Mouse (Mus musculus) liver, embryonic 13.5 days (tissue): ENCODE measurements around the gene Podn. TPM values are rescaled to one million over a fixed set of nuclear protein-coding genes. Genes with fewer than 3 reads are reported as not detected.

Experiments
- ATAC-seq: fragments of 200-750 bp; cut with Nextera tagmentation; 2 replicates; pipeline ENCODE4 v1.8.0; 2017; ENCODE audit warnings: low read depth, mild to moderate bottlenecking, moderate number of reproducible peaks, moderate library complexity
- DNase-seq: peaks from one replicate; pipeline ENCODE4 v3.0.0; 2022
- H3K27ac ChIP-seq: fragments of 300-500 bp; sonication (generic); 2 replicates; pipeline ENCODE4 v1.5.1; 2015; ENCODE audit warnings: moderate library complexity, mild to moderate bottlenecking, inconsistent platforms
- H3K27me3 ChIP-seq: fragments of 300-500 bp; sonication (generic); 2 replicates; pipeline ENCODE4 v1.6.1; 2015; ENCODE audit warnings: mild to moderate bottlenecking, inconsistent platforms
- H3K36me3 ChIP-seq: fragments of 300-500 bp; sonication (generic); 2 replicates; pipeline ENCODE4 v1.6.1; 2015; ENCODE audit warnings: mild to moderate bottlenecking, inconsistent platforms
- H3K4me1 ChIP-seq: fragments of 300-500 bp; sonication (generic); replicated peaks from 2 replicates; pipeline ENCODE4 v1.6.1; 2015; ENCODE audit warnings: inconsistent platforms
- H3K4me2 ChIP-seq: fragments of 300-500 bp; sonication (generic); 2 replicates; pipeline ENCODE4 v1.6.1; 2015; ENCODE audit warnings: inconsistent platforms, mild to moderate bottlenecking, moderate library complexity
- H3K4me3 ChIP-seq: fragments of 300-500 bp; sonication (generic); replicated peaks from 2 replicates; pipeline ENCODE4 v1.5.1; 2015; ENCODE audit warnings: mild to moderate bottlenecking, inconsistent platforms
- H3K9ac ChIP-seq: fragments of 300-500 bp; sonication (generic); 2 replicates; pipeline ENCODE4 v1.6.1; 2015; ENCODE audit warnings: mild to moderate bottlenecking, inconsistent platforms
- H3K9me3 ChIP-seq: fragments of 300-500 bp; sonication (generic); replicated peaks from 2 replicates; pipeline ENCODE4 v1.6.1; 2016; ENCODE audit warnings: inconsistent platforms
- WGBS: fragments of 180-500 bp; shearing (Covaris S2); methylation state at CpG from one replicate; pipeline ENCODE4 v1.1.7; 2015; ENCODE audit not compliant: insufficient replicate concordance; 5-methylcytosine and 5-hydroxymethylcytosine counted together
- polyA plus RNA-seq: library from polyadenylated mRNA; unstranded; fragments of >200 nt; fragmentation: Nextera tagmentation; extraction: Ambion mirVana; gene quantifications from 2 replicates; pipeline ENCODE4 v1.2.1, GENCODE M21; 2015

Podn gene
- polyA plus RNA-seq, 1 experiment from 2014 or later = 0.28 TPM

- peaks cover 15% of the 10 kb centered on the region; the same call in 1 of the 2 replicates for H3K27me3 ChIP-seq
- no peak overlapping the region for H3K9ac ChIP-seq
- H3K4me1 ChIP-seq = no peaks in the 10 kb centered on the region
- H3K4me2 ChIP-seq = no peak overlapping the region
- H3K9me3 ChIP-seq = no peaks in the 10 kb centered on the region
- H3K27ac ChIP-seq = no peak overlapping the region
- DNase-seq (no peak), ATAC-seq (no peak)
- no peaks in the 10 kb centered on the region for H3K36me3 ChIP-seq
- H3K4me3 ChIP-seq = no peak overlapping the region
- WGBS = 53% methylated on average over 6 of the region's 6 CpGs
These were observed 100.5 kb downstream of the Podn start for GRCm38 (mm10) chr4:107995727-107996126.

DNA sequence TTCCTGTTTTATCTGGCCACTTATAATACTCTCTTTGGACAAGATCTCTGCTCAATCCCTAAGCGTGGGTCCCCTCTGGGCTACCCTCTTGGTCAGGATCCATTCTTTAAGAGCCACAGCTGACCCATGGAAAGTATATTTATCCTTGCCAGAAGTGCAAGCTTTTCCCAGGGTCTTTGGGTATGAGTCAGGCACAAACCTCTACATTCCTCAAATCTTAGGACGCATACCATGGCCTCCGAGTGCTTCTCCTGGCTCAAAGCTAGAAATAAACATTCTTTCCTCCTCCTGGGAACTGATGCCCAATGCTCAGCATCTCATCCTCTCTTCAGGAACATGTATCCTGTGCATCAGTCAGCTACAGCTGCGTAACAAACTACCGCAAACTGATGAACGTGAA, 101.2 kb downstream of the Podn start:
- ATAC-seq (no peak), DNase-seq (no peak)
- H3K27me3 ChIP-seq = peaks cover 20% of the 10 kb centered on the region; the same call in 1 of the 2 replicates
- no peak overlapping the region for H3K4me3 ChIP-seq
- H3K27ac ChIP-seq = no peak overlapping the region
- 82% methylated on average over 6 of the region's 6 CpGs for WGBS
- H3K4me1 ChIP-seq = no peaks in the 10 kb centered on the region
- H3K9ac ChIP-seq = no peak overlapping the region
- H3K36me3 ChIP-seq = no peaks in the 10 kb centered on the region
- no peak overlapping the region for H3K4me2 ChIP-seq
- H3K9me3 ChIP-seq = no peaks in the 10 kb centered on the region

GRCm38 (mm10) chr4:107991879-107992278, 104.4 kb downstream of the Podn start:
- Histone ChIP-seq H3K27ac (no peak overlapping the region), H3K9ac (no peak overlapping the region), H3K4me3 (no peak overlapping the region), H3K4me1 (no peaks in the 10 kb centered on the region), H3K27me3 (peaks cover 27% of the 10 kb centered on the region), H3K36me3 (no peaks in the 10 kb centered on the region), H3K4me2 (no peak overlapping the region), H3K9me3 (no peaks in the 10 kb centered on the region)
- no peak for ATAC-seq
- no peak for DNase-seq
- WGBS = 37% methylated on average over 6 of the region's 6 CpGs

DNA sequence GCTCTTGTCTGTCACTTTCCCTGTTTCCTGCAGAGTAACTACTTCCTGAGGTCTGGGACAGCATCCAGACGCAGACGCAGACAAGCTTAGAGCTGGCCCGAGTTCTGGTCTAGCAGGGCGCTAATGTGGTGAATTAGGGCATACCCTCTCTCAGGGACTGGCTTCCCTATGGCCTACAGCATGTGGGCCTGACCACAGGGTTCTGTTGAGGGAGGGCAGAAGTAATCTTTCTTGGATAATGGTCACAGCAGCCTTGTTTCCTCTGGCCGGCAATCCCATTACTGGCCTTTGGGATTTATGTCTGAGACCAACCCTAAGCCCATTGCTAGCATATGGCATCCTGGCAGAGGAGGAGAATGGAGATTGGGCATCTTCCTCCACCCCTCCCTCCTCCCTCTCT, 105.4 kb downstream of the Podn start:
- DNase-seq (no peak), ATAC-seq (no peak)
- Histone ChIP-seq H3K36me3 (no peaks in the 10 kb centered on the region), H3K4me3 (no peak overlapping the region), H3K9me3 (no peaks in the 10 kb centered on the region), H3K9ac (no peak overlapping the region), H3K4me2 (no peak overlapping the region), H3K27me3 (peaks cover 27% of the 10 kb centered on the region), H3K4me1 (no peaks in the 10 kb centered on the region), H3K27ac (no peak overlapping the region)
- 39% methylated on average over 5 of the region's 5 CpGs for WGBS

- no peak for ATAC-seq
- 11% methylated on average over 8 of the region's 8 CpGs for WGBS
- DNase-seq = no peak
- Histone ChIP-seq H3K9ac (no peak overlapping the region), H3K4me3 (no peak overlapping the region), H3K4me1 (no peaks in the 10 kb centered on the region), H3K4me2 (no peak overlapping the region), H3K27me3 (peaks cover 27% of the 10 kb centered on the region), H3K9me3 (no peaks in the 10 kb centered on the region), H3K27ac (no peak overlapping the region), H3K36me3 (no peaks in the 10 kb centered on the region)
These were observed 107.3 kb downstream of the Podn start for GRCm38 (mm10) chr4:107988931-107989330.

DNA sequence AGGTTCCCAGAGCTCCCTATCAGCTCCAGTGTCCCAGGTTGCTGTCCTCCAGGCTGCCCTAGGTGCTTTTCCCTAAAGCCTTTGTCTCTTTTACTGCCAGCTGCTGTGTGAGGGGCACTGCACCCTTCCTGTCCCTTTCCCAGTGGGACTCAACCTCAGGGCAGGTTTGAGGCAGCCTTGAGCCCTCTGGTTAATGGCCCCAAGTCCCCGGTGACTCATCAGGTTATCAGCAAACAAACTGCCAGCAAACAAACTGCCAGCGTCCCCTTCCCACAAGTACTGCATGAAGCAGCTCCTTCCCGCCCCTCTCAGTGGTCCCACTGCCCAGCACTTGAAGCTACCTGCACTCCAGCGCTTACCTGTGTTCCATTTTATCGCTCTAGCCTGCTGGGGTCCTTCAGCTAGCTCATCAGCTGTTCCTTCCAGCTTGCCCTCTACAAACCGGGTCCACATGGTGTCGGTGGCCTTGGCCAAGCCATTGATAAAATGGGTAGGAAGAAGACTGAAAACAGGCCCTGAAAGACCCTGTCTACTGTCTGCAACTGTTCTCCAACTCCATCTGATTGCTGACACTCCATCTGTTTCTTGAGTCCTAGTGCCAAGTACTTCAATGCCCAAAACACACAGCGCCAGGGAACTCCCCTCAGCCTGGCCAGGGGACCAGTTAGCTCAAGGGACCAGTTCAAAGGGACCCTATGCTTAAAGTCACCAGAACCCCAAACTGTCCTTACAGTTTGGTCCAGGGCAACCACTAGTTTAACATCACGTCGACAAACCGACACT, 109.7 kb downstream of the Podn start:
- WGBS = 62% methylated on average over 11 of the region's 11 CpGs
- Histone ChIP-seq H3K9me3 (no peaks in the 10 kb centered on the region), H3K9ac (no peak overlapping the region), H3K4me1 (no peaks in the 10 kb centered on the region), H3K27ac (no peak overlapping the region), H3K27me3 (peaks cover 20% of the 10 kb centered on the region), H3K4me2 (no peak overlapping the region), H3K4me3 (no peak overlapping the region), H3K36me3 (no peaks in the 10 kb centered on the region)
- no peak for DNase-seq
- no peak for ATAC-seq

DNA sequence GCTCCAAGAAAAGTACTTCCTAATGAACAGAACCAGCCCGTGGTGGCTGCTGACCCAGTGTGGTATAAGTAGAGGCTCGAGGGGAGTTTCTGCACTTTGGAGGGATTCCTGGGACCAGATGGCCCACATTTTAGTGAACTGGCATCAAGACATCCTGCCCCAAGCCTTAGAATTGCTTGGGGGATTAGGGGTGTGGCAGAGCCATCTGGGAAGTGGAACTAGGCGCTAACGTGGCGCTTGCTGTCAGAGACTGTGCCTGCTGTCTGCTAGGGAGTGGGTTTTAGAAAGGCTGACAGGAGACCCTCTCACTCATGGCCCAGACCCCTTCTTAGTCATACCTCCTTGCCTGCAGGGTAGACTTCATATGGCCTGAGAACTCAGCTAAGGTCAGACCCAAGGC, 110.4 kb downstream of the Podn start:
- no peak overlapping the region for H3K9ac ChIP-seq
- H3K4me3 ChIP-seq = no peak overlapping the region
- ATAC-seq (no peak), DNase-seq (no peak)
- peaks cover 12% of the 10 kb centered on the region for H3K27me3 ChIP-seq
- no peak overlapping the region for H3K4me2 ChIP-seq
- H3K27ac ChIP-seq = no peak overlapping the region
- WGBS = 64% methylated on average over 5 of the region's 5 CpGs
- no peaks in the 10 kb centered on the region for H3K36me3 ChIP-seq
- H3K4me1 ChIP-seq = no peaks in the 10 kb centered on the region; the same call in 1 of the 2 replicates
- no peaks in the 10 kb centered on the region for H3K9me3 ChIP-seq

DNA sequence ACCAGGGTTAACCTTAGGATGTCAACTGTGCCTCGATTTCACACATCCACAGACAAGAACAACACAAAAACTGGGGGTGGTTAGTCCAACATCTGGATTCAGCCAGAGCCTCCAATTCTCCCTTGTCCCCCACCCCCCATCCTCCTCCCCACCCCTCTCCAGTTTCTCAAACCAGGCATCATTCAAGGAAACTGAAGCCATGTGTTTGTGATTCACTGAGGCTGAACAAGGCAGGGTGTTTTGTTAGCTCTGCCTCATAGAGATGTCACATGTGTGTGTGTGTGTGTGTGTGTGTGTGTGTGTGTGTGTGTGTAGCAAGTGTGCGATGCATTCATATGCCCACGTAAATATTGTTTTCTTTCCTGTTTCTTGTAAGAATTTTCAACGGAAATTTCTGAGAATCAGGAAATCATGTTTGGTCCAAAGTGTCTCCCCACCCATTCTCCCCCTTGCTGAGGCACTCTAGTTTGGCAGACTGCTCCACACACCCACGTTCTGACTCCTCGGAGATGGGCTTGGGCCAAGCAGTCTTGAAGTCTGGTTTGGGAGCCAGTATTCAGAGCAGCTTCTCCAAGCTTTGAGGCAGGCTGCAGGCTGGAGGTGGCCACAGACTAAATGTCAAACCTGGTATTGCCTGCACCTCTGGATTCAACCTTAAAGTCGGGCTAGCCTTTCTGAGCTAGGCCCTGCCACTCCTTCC, 111.8 kb downstream of the Podn start:
- no peak overlapping the region for H3K27ac ChIP-seq
- no peaks in the 10 kb centered on the region for H3K9me3 ChIP-seq
- ATAC-seq (no peak), DNase-seq (no peak)
- WGBS = 63% methylated on average over 7 of the region's 7 CpGs
- H3K4me1 ChIP-seq = no peaks in the 10 kb centered on the region; the same call in 1 of the 2 replicates
- no peak overlapping the region for H3K4me2 ChIP-seq
- H3K27me3 ChIP-seq = peaks cover 7% of the 10 kb centered on the region; the same call in 1 of the 2 replicates
- no peak overlapping the region for H3K9ac ChIP-seq
- no peaks in the 10 kb centered on the region for H3K36me3 ChIP-seq
- H3K4me3 ChIP-seq = no peak overlapping the region

DNA sequence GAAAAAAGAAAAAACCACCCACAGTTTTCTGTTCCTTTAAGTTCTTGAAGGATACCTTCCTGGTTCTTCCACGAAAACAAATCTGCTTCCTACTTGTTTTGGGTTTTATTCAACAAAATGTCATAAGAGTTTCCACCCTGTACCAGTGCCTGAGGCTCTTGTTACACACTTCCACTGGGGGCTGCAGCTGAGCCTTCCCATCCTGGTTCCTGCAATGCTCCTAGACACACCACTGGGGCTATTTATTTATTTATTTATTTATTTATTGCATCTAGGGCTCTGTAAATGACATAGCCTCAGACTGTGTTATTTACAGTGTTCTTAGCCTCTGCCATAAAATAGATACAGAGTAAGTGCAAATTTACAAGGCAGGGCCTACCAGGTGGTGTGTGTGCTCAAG, 112.5 kb downstream of the Podn start:
- Histone ChIP-seq H3K4me2 (no peak overlapping the region), H3K4me1 (no peaks in the 10 kb centered on the region; the same call in 1 of the 2 replicates), H3K9me3 (no peaks in the 10 kb centered on the region), H3K27me3 (0 out of 2 replicates have a peak, but pooled peaks cover under 1% of the 10 kb centered on the region), H3K36me3 (no peaks in the 10 kb centered on the region), H3K4me3 (no peak overlapping the region), H3K27ac (no peak overlapping the region), H3K9ac (no peak overlapping the region)
- ATAC-seq (no peak), DNase-seq (no peak)
- 68% methylated on average over 1 of the region's 1 CpGs for WGBS

- H3K4me2 ChIP-seq = no peak overlapping the region
- H3K27me3 ChIP-seq = no peaks in the 10 kb centered on the region
- no peak for DNase-seq
- H3K27ac ChIP-seq = no peak overlapping the region
- H3K4me1 ChIP-seq = no peaks in the 10 kb centered on the region; the same call in 1 of the 2 replicates
- 64% methylated on average over 6 of the region's 6 CpGs for WGBS
- H3K9ac ChIP-seq = no peak overlapping the region
- no peaks in the 10 kb centered on the region for H3K36me3 ChIP-seq
- H3K4me3 ChIP-seq = no peak overlapping the region
- H3K9me3 ChIP-seq = no peaks in the 10 kb centered on the region
- no peak for ATAC-seq
These were observed 116.1 kb downstream of the Podn start for GRCm38 (mm10) chr4:107980002-107980600.

GRCm38 (mm10) chr4:107979530-107979929, 116.7 kb downstream of the Podn start:
- Histone ChIP-seq H3K9me3 (no peaks in the 10 kb centered on the region), H3K9ac (no peak overlapping the region), H3K36me3 (no peaks in the 10 kb centered on the region), H3K4me1 (no peaks in the 10 kb centered on the region; the same call in 1 of the 2 replicates), H3K27ac (no peak overlapping the region), H3K27me3 (no peaks in the 10 kb centered on the region), H3K4me3 (no peak overlapping the region), H3K4me2 (no peak overlapping the region)
- whole genome bisulfite sequencing = 42% methylated on average over 2 of the region's 2 CpGs
- ATAC-seq (no peak), DNase-seq (no peak)
